Mouse (Mus musculus) ES-Bruce4 (cell line): ENCODE measurements around the gene Klrb1f. TPM values are rescaled to one million over a fixed set of nuclear protein-coding genes. Genes with fewer than 3 reads are reported as not detected.

Source experiments
- H3K27ac ChIP-seq: 2 replicates; pipeline ENCODE4 v1.5.1; 2012; ENCODE audit warnings: low read length, inconsistent platforms; ENCODE audit not compliant: insufficient read depth
- H3K27me3 ChIP-seq: 2 replicates; pipeline ENCODE4 v1.6.1; 2012; ENCODE audit warnings: mild to moderate bottlenecking, low read length, inconsistent platforms; ENCODE audit not compliant: control insufficient read depth, poor library complexity, insufficient read depth, severe bottlenecking
- H3K36me3 ChIP-seq: 2 replicates; pipeline ENCODE4 v1.6.1; 2012; ENCODE audit warnings: inconsistent platforms, mild to moderate bottlenecking, low read length, moderate library complexity; ENCODE audit not compliant: control insufficient read depth, poor library complexity, insufficient read depth, severe bottlenecking
- H3K4me1 ChIP-seq: one replicate; pipeline ENCODE4 v1.8.1; 2011; ENCODE audit warnings: low read length; ENCODE audit not compliant: control insufficient read depth, insufficient read depth
- H3K4me3 ChIP-seq: 2 replicates; pipeline ENCODE4 v1.5.1; 2011; ENCODE audit warnings: low read depth, mild to moderate bottlenecking, low read length
- H3K9ac ChIP-seq: 2 replicates; pipeline ENCODE4 v1.6.1; 2012; ENCODE audit warnings: low read depth, mild to moderate bottlenecking, inconsistent platforms; ENCODE audit not compliant: poor library complexity, severe bottlenecking
- H3K9me3 ChIP-seq: replicated peaks from 2 replicates; pipeline ENCODE4 v1.6.1; 2012; ENCODE audit warnings: mild to moderate bottlenecking, low read length, inconsistent platforms; ENCODE audit not compliant: control insufficient read depth, poor library complexity, insufficient read depth, severe bottlenecking
- CTCF ChIP-seq: IDR thresholded peaks from one replicate; pipeline ENCODE4 v1.8.1; 2011; ENCODE audit warnings: low read depth, low read length
- EP300 ChIP-seq: IDR thresholded peaks from 2 replicates; pipeline ENCODE4 v1.6.1; 2011; ENCODE audit warnings: low read depth, low read length; ENCODE audit not compliant: insufficient read depth
- POLR2A ChIP-seq: IDR thresholded peaks from one replicate; pipeline ENCODE4 v1.8.1; 2011; ENCODE audit warnings: low read length; ENCODE audit not compliant: insufficient read depth
- polyA plus RNA-seq: library from polyadenylated mRNA; stranded (reverse); fragments of >200 nt; gene quantifications from 2 replicates; pipeline ENCODE4 v1.2.4, GENCODE M21; 2011; ENCODE audit warnings: low read depth; ENCODE audit not compliant: missing spikeins, insufficient read depth, insufficient read length

Gene Klrb1f
- polyA plus RNA-seq, 1 experiment: not detected

DNA sequence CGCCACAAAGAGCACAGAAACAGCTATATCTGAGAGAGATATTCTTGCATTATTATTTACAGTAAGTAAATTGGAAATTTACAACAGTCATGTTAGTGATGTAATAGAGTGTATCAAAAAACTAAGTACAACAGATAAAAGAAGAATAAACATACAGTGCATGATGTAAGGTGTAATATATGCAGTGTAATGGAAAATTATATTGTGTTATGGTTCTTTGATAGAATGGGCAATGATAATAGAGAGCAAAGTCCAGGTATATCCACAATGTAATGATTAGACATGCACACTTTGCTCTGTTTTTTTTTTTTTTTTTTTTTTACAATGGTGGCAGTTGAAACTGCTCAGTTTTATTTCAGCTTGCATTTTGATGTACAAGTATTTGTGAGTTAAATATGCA lies 55.9 kb downstream of the Klrb1f start:
- no peaks in the 10 kb centered on the region for H3K4me1 ChIP-seq

DNA sequence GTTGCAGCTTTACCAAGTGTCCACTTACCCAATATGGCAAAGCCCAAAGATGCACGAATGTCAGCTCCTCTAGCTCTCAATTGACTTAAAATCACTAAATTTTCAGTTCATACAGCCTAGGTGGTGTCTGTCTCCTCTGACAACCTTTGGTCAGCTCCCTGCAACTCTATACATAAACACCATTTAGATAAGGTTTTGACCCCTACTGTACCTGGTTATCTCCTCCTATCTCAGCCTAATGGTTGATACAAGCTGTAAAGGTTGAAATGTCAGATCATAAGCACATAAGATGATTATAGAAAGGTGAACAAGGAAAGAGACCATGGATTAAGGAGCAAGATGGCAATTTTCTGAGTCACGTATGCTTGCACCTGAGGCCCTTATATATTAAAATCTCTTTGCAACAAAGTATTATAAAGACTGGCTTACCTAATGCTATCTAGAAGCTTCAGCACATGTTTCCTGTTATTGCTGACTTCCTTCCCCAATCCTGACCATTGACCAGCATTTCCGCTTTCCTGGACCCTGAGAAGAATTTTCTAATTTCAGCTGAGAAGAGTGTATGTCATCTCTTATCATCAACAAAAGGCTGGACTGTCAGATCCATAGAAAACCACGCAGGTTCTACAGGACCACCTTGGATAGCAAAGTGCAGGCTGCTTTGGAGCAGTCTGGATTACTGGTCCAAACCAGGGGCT lies 57.3 kb downstream of the Klrb1f start:
- Histone ChIP-seq H3K36me3 (no peaks in the 10 kb centered on the region), H3K27me3 (no peaks in the 10 kb centered on the region), H3K4me1 (no peaks in the 10 kb centered on the region), H3K9ac (no peak overlapping the region), H3K4me3 (no peak overlapping the region), H3K27ac (no peak overlapping the region), H3K9me3 (no peaks in the 10 kb centered on the region)
- no peak for TF ChIP-seq CTCF

More for the DNA sequence above, 55.9 kb downstream of the Klrb1f start:
- Histone ChIP-seq H3K27me3 (no peaks in the 10 kb centered on the region), H3K4me3 (no peak overlapping the region), H3K9ac (no peak overlapping the region), H3K9me3 (no peaks in the 10 kb centered on the region), H3K36me3 (no peaks in the 10 kb centered on the region), H3K27ac (no peak overlapping the region)
- no peak for TF ChIP-seq POLR2A
- no peak for TF ChIP-seq CTCF
- no peak for TF ChIP-seq EP300

Other genes starting within 250 kb of the Klrb1f start
- gene Gm44511, start 219.6 kb upstream of the Klrb1f start, polyA plus RNA-seq: not detected in 2 replicates
- not detected in 2 replicates for gene Klrb1b, start 219.6 kb upstream of the Klrb1f start, polyA plus RNA-seq
- gene Clec2i, start 158.3 kb upstream of the Klrb1f start, polyA plus RNA-seq: not detected in 2 replicates
- not detected in 2 replicates for gene BC035044, start 154.8 kb upstream of the Klrb1f start, polyA plus RNA-seq
- not detected in 2 replicates for gene Clec2g, start 111.5 kb upstream of the Klrb1f start, polyA plus RNA-seq
- 0.43 and 0.48 TPM in 2 replicates for gene Clec2e, start 55.0 kb downstream of the Klrb1f start, polyA plus RNA-seq
- not detected in 2 replicates for gene Clec2d, start 134.7 kb downstream of the Klrb1f start, polyA plus RNA-seq
- gene Cd69, start 229.5 kb downstream of the Klrb1f start, polyA plus RNA-seq: not detected in 2 replicates